Mouse (Mus musculus): ENCODE data around the gene Aspm.

Aspm gene

DNA sequence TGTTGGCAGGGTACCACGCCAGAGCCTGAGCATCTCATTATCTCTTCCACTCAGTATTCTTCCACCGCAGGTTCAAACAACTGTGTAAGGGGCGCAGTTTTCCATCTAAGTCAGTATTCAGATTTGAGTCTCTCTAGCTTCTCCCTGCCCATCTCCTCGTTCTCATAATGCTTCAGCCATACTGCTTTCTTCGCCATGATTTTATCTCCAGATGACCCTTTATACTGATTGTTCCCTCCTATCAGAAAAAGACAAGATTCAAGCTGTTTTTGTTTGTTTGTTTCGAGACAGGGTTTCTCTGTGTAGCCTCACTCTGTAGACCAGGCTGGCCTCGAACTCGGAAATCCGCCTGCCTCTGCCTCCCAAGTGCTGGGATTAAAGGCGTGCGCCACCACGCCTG lies 60.0 kb downstream of the Aspm start:
- no peak for DNase-seq
